Mouse (Mus musculus): ENCODE measurements around the gene Adgrl4.

Gene Adgrl4

GRCm38 (mm10) chr3:151437693-151438092 is at the start of gene Adgrl4:
Gene Adgrl4 (plus strand): TSS chr3:151437887.
- DNase-seq = peak in 1 of 2 experiments; percentile 35

- no peak for DNase-seq
These were observed 46.8 kb upstream of the Adgrl4 start for GRCm38 (mm10) chr3:151390912-151391311.

- DNase-seq = no peak
These were observed 44.8 kb upstream of the Adgrl4 start for GRCm38 (mm10) chr3:151392891-151393290.

DNA sequence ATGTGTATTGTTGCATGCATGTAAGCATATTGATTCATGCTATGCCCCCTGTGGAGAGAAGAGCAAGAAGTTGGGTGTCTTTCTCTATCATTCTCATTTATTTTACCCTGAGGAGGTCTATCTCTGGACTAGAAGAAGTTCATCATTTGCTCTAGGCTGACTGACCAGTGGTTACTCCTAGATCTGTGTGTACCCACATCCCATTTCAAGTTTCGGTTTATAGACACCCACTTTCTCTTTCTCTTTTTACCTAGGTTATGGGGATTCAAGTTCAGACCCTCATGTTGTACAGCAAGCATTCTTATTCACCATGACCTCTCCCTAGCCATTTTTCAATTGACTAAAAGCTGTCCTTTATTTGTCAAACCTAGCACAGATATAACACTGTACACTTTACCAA is 44.4 kb upstream of the Adgrl4 start:
- DNase-seq = no peak

GRCm38 (mm10) chr3:151399270-151399669 is 38.4 kb upstream of the Adgrl4 start:
- no peak for DNase-seq

DNA sequence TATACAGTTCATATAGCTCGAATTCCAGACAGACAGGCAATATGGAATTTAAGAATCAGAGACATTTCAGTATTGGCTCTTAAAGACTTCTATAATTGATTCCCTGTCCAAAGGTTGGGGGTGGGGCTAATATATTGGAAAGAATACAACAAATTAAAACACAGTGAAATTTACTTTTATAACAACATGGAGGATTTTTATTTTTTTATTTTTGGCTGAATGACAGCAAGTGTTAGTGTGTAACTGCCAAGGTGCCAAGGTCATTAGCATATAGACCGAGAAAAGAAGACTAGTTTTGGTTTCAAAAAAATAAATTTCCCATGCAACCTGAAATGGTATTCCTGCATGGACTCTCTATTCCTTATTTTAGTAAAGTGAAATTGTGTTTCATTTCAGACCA is 26.7 kb upstream of the Adgrl4 start:
- DNase-seq = no peak

- DNase-seq = peak in 1 of 2 experiments; percentile 34
These were observed 26.2 kb upstream of the Adgrl4 start for GRCm38 (mm10) chr3:151411488-151411887.

- no peak for DNase-seq
These were observed 20.8 kb upstream of the Adgrl4 start for GRCm38 (mm10) chr3:151416931-151417330.

GRCm38 (mm10) chr3:151417688-151418572 is 19.8 kb upstream of the Adgrl4 start:
- no peak for DNase-seq

DNA sequence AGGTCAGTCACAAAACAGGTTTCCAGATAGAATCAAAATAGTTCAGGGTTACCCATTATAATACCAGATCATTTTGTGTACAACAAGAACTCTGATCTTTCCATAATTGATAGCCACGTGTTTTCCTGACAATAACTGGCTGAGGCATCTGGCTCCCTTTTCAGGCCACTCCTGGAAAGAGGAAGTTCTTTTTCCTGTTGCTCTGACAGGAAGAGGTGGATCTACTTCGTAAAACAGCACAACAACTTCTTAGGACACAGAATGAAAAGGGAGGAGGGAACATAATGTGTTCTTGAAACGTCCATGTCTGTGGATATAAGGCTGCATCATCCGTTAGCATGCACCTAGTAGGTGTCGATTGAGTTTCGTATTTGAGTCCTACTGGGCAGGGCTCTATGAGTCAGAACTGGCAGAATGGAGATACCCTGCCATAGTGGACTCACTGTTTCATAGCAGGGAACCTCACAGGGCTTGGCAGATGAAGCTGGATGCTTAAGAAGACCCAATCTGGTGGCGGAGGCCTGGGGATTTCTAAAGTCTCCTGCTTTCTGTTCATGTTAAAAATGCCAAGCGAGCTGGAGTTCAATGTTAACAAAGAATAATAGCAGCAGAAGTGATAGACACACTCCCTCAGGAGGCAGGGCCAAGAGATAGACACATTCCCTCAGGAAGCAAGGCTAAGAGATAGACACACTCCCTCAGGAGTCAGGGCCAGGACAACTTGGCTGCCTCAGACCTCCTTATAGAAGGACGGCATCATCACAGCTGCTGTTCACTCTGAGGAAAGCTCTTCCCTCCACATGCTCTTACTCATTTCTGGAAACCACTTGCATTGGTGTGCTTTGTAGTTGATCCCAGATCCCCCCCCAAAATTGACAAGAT is 13.1 kb upstream of the Adgrl4 start:
- no peak for DNase-seq

GRCm38 (mm10) chr3:151430106-151430505 is 7.6 kb upstream of the Adgrl4 start:
- no peak for DNase-seq

DNA sequence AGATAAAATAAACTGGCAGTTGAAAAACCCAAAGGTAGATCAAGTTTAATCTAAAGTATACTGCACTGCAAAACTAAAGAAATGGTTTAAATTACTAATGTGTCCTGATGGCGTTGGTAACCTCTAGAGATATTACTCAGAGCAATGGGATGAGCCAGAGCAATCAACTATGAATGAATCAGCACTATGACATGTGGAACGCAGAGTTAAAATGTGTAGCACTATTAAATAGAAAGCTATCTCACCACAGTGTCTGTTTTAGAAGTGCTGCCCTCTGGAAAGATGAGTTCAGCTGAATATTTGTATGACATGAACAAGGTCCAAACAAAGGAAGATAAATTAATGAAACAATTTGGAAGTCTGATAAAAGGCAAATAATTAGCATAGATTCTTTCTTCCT is 6.2 kb upstream of the Adgrl4 start:
- no peak for DNase-seq

- DNase-seq = no peak
These were observed 677 bp downstream of the Adgrl4 start for GRCm38 (mm10) chr3:151438364-151438763.

- DNase-seq = no peak
These were observed 2.3 kb downstream of the Adgrl4 start for GRCm38 (mm10) chr3:151439976-151440375.

DNA sequence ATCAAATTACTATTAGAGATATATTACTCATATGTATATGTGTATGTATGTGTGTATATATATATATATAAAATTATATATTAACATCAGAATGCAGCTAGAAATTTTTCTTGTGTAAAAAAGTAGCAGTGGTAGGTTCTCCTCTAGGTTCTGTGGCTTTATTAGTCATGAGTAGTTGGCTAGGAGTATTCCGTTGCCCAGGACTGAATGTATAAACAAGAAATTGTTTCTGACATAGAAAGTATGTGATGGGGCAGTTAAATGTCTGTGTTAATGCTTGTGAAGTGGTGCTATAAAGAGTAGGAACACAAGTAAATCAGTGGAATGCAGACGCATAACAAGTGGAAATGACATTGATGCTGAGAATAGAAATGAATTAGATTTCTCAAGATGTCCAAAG is 4.3 kb downstream of the Adgrl4 start:
- DNase-seq = no peak

- DNase-seq = no peak
These were observed 5.8 kb downstream of the Adgrl4 start for GRCm38 (mm10) chr3:151443486-151443885.

DNA sequence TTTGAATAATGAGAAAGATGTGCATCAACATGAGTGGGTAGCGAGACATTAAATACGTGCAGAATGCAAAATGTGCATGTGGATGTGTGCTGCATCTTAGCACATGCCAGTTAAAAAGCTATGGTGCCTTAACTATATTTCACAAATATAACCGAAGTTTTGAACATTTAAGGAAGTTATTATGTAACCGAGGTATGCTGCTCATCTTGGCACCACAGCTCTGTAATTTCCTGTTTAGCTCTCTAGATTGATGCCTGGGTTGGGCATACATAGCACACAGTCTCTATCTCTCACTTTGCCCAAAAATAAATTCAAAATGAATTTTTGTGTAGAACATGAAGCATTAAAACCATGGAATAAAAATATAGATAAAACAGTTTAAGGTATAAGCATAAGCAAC is 6.6 kb downstream of the Adgrl4 start:
- no peak for DNase-seq

GRCm38 (mm10) chr3:151445936-151446335 is 8.2 kb downstream of the Adgrl4 start:
- peak in 1 of 2 experiments; percentile 27 for DNase-seq

GRCm38 (mm10) chr3:151454985-151455701 is 17.5 kb downstream of the Adgrl4 start:
- DNase-seq = no peak

DNA sequence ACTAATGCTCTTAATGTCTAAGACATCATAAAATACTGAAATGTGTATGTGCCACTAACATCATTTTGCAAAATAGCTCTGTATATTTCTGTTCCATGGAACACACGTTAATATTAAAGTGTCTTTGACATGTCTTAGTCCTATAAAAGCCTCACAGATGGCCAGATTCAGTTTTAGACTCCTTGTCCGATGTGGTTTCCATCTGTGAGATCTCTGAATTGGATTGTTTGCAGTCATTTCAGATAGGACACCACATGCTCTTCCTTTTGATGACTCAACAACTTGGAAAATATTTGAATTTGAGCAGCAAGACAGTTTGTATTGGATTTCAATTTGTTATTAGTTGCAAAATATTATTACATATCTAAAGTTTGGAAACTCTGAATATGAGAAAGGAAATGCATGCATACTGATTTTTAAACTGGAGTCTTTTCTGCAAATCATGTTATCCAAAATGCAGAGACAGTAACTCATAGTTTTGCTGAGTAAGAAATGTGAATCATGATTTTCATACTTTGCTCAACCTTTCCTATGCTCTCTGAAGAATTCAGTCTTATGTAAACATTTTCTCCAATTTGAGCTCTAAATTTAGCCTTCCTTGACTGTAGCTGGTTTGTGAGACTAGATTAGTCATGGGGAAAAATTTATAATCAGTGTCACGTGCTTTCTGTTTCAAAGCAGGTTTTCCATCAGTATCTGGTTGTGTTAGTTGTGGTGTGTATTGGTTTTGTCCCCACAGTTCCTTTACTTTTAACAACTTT is 21.9 kb downstream of the Adgrl4 start:
- DNase-seq = no peak

GRCm38 (mm10) chr3:151465215-151465614 is 27.5 kb downstream of the Adgrl4 start:
- no peak for DNase-seq

- no peak for DNase-seq
These were observed 51.2 kb downstream of the Adgrl4 start for GRCm38 (mm10) chr3:151488853-151489252.

Data from cerebellum, postnatal 25 days (tissue).